Mouse (Mus musculus) C2C12 (cell line): Measurements from ENCODE around the gene Adam15. TPM values are rescaled to one million over a fixed set of nuclear protein-coding genes. Genes with fewer than 3 reads are reported as not detected.

Source experiments
- H3K27me3 ChIP-seq: one replicate; pipeline ENCODE4 v1.6.1; 2011; ENCODE audit not compliant: control insufficient read depth, insufficient read depth, insufficient read length
- H3K36me3 ChIP-seq: one replicate; pipeline ENCODE4 v1.6.1; 2011; ENCODE audit not compliant: control insufficient read depth, insufficient read depth
- H3K4me3 ChIP-seq: one replicate; pipeline ENCODE4 v1.5.1; 2011; ENCODE audit warnings: mild to moderate bottlenecking, control low read depth; ENCODE audit not compliant: poor library complexity, insufficient read depth, severe bottlenecking
- H3K79me2 ChIP-seq: one replicate; pipeline ENCODE4 v1.6.1; 2011; ENCODE audit not compliant: control insufficient read depth, insufficient read depth
- H3K79me3 ChIP-seq: one replicate; pipeline ENCODE4 v1.6.1; 2011; ENCODE audit warnings: low read depth, control low read depth
- H3ac ChIP-seq: one replicate; pipeline ENCODE3; 2011; ENCODE audit warnings: low read depth; ENCODE audit not compliant: control insufficient read depth, insufficient read length
- CEBPB ChIP-seq: IDR thresholded peaks from one replicate; pipeline ENCODE4 v1.6.1; 2011; ENCODE audit warnings: low read depth, mild to moderate bottlenecking, control low read depth, moderate library complexity
- CTCF ChIP-seq: IDR thresholded peaks from one replicate; pipeline ENCODE4 v1.5.1; 2011; ENCODE audit not compliant: control insufficient read depth, insufficient read depth, insufficient read length
- FOSL1 ChIP-seq: IDR thresholded peaks from one replicate; pipeline ENCODE4 v1.8.0; 2011; ENCODE audit warnings: mild to moderate bottlenecking, low read length; ENCODE audit not compliant: poor library complexity, insufficient read depth, severe bottlenecking
- MAX ChIP-seq: IDR thresholded peaks from one replicate; pipeline ENCODE4 v1.6.1; 2011; ENCODE audit warnings: mild to moderate bottlenecking, control low read depth
- MYOD1 ChIP-seq: IDR thresholded peaks from one replicate; pipeline ENCODE4 v1.6.1; 2011; ENCODE audit warnings: low read depth; ENCODE audit not compliant: control insufficient read depth, insufficient read length
- MYOG ChIP-seq: IDR thresholded peaks from one replicate; pipeline ENCODE4 v1.6.1; 2011; ENCODE audit not compliant: control insufficient read depth, insufficient read length; ENCODE audit errors: extremely low read depth
- USF1 ChIP-seq: IDR thresholded peaks from one replicate; pipeline ENCODE4 v1.6.1; 2011; ENCODE audit warnings: low read depth, mild to moderate bottlenecking, control low read depth, moderate library complexity
- polyA plus RNA-seq: library from polyadenylated mRNA; unstranded; fragments of >200 nt; fragmentation: generic; extraction: Trizol; gene quantifications from one replicate; pipeline ENCODE4 v1.2.1, GENCODE M21; 2012; ENCODE audit warnings: missing spikeins

Adam15 gene
- polyA plus RNA-seq, 1 experiment = 60.2 TPM

DNA sequence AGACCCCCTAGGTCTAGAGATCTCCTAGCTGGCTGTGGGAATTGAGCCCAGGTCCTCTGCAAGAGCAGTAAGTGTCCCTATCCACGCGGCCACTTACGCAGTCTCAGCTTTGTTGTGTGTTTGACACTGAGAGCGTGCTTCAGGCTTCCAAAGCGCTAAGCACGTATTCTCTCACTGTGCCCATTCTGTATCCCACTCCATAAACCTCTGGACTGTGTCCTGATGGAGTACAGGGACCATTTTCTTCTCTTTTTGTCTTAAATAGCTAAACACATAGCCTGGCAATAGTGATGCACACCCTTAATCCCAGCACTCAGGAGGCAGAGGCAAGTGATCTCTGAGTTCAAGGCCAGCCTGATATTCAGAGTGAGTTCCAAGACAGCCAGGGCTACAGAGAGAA is 50.9 kb downstream of the Adam15 start:
- Histone ChIP-seq H3K4me3 (no peak overlapping the region), H3K36me3 (no peaks in the 10 kb centered on the region), H3K27me3 (no peaks in the 10 kb centered on the region), H3K79me3 (no peaks in the 10 kb centered on the region), H3ac (no peak overlapping the region), H3K79me2 (no peaks in the 10 kb centered on the region)
- TF ChIP-seq MYOD1 (no peak), CEBPB (no peak), USF1 (no peak), MAX (no peak), CTCF (no peak), FOSL1 (no peak), MYOG (no peak)

DNA sequence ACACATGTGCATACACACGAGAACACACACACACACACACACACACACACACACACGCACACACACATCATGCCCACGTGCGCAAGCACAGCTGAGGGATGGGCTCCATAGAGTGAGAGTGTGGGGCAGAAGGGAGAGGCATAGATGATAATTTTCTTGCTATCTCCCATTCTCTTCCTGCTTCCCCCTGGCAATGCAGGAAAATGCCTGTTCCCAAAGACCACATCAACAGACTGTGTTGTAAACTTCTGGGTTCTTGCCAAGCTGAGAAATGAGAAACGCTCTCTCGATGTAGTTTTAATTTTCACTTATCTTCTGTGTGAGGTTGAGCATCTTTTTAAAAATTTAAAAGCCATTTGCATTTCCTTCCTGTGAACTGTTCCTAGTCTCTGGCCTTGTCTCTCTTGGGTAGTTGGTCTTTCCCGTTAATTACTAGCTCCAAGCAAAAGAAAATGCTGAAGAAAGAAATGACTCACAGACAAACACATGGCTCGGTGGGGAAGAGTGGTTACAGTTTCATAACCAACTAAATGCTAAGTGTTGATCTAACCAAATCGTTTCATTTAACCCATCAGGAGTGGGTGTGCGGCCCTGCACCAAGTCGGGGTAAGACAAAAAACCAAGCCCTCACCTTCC is 52.9 kb downstream of the Adam15 start:
- no peaks in the 10 kb centered on the region for H3K36me3 ChIP-seq
- H3K27me3 ChIP-seq = no peaks in the 10 kb centered on the region
- H3ac ChIP-seq = no peak overlapping the region
- no peak for TF ChIP-seq MAX
- no peaks in the 10 kb centered on the region for H3K79me3 ChIP-seq
- H3K4me3 ChIP-seq = no peak overlapping the region
- H3K79me2 ChIP-seq = no peaks in the 10 kb centered on the region

GRCm38 (mm10) chr3:89295685-89296230 is 54.0 kb downstream of the Adam15 start:
- Histone ChIP-seq H3K27me3 (no peaks in the 10 kb centered on the region), H3K79me2 (no peaks in the 10 kb centered on the region), H3K4me3 (no peak overlapping the region), H3ac (no peak overlapping the region), H3K79me3 (no peaks in the 10 kb centered on the region), H3K36me3 (no peaks in the 10 kb centered on the region)
- TF ChIP-seq MYOD1 = no peak
- no peak for TF ChIP-seq CEBPB
- no peak for TF ChIP-seq FOSL1
- no peak for TF ChIP-seq CTCF
- TF ChIP-seq USF1 = no peak
- TF ChIP-seq MAX = no peak
- TF ChIP-seq MYOG = no peak

DNA sequence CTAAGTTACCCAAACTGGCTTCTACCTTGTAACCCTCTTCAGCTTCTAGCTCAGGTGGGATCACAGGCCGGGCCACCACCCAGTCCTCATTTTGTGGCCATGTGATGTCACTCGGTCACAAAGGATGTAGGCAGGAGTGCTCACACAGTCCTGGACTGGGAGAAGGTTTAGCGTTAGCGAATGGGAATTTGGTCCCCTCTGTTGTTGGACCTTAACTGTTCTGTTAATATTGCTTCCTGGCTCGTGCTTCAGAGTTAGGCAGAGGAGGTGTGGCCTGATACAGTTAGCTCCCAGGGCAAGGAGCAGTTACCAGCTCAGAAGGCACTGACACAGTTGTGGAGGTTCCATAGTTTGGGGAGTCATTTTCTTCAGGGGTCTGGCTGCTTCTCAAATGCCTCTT is 55.6 kb downstream of the Adam15 start:
- H3K27me3 ChIP-seq = no peaks in the 10 kb centered on the region
- no peaks in the 10 kb centered on the region for H3K79me3 ChIP-seq
- H3K79me2 ChIP-seq = no peaks in the 10 kb centered on the region
- H3ac ChIP-seq = no peak overlapping the region
- no peak overlapping the region for H3K4me3 ChIP-seq
- no peak for TF ChIP-seq MYOD1
- TF ChIP-seq MAX = no peak
- TF ChIP-seq CEBPB = no peak
- TF ChIP-seq FOSL1 = no peak
- no peak for TF ChIP-seq USF1
- TF ChIP-seq CTCF = no peak
- no peak for TF ChIP-seq MYOG
- H3K36me3 ChIP-seq = no peaks in the 10 kb centered on the region

DNA sequence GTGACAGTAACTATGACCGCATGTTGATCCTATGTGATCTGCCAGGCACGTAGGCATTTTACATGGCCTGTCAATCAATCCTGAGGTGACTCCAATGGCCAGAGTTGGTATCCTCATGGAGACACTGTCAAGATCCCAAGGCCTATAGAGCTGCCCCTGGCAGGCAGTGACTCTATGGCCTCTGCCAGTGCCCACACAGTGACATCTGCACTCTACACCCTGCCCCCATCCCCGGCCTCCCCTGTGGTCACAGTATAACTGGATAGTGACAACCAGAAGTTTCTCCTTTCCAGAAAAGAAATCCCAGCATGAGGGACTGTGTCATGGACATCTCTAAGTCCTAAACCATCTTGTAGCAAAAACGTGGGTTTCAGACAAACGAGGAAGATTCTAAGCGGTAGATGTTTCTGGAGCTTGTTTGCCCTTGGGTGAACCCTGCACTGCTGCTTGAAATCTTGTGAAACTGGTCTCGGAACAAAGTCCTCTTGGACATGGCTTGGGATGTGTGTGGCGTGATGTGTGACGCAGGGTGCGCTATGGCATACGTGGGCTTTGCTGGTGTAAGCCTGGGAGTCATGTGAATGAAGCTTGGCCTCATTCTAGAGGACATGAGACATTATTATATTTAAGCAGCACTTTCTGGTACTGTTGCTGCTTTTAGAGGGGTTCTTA is 56.4 kb downstream of the Adam15 start:
- no peak overlapping the region for H3K4me3 ChIP-seq
- no peaks in the 10 kb centered on the region for H3K27me3 ChIP-seq
- H3ac ChIP-seq = no peak overlapping the region
- H3K79me2 ChIP-seq = no peaks in the 10 kb centered on the region
- H3K36me3 ChIP-seq = no peaks in the 10 kb centered on the region
- H3K79me3 ChIP-seq = no peaks in the 10 kb centered on the region
- TF ChIP-seq CEBPB = no peak
- TF ChIP-seq FOSL1 = no peak
- TF ChIP-seq USF1 = no peak
- TF ChIP-seq MYOD1 = no peak
- no peak for TF ChIP-seq MAX
- TF ChIP-seq MYOG = no peak
- no peak for TF ChIP-seq CTCF
